Mouse (Mus musculus): ENCODE data around the gene Gm11214. TPM values are rescaled to one million over a fixed set of nuclear protein-coding genes. Genes with fewer than 3 reads are reported as not detected.

Gm11214 gene
- polyA plus RNA-seq, 1 experiment from 2014 or later, result not detected

GRCm38 (mm10) chr4:63668255-63668654, 5.1 kb upstream of the Gm11214 start:
- Histone ChIP-seq H3K4me3 (ENCODE audit: low read depth, low read length) (no peak overlapping the region), H3K9ac (ENCODE audit: low read depth, low read length) (no peak overlapping the region), H3K27ac (ENCODE audit: low read depth, low read length) (no peak overlapping the region), H3K27me3 (replicated peaks; ENCODE audit: control insufficient read depth, insufficient read depth, low read length) (no peaks in the 10 kb centered on the region), H3K9me3 (ENCODE audit: control insufficient read depth) (no peaks in the 10 kb centered on the region), H3K4me1 (replicated peaks; ENCODE audit: control insufficient read depth, insufficient read depth, low read length) (no peaks in the 10 kb centered on the region), H3K36me3 (ENCODE audit: control insufficient read depth, insufficient read depth) (no peaks in the 10 kb centered on the region), H3K4me2 (replicated peaks; ENCODE audit: low read depth) (no peak overlapping the region)
- WGBS, result 66% methylated on average over 4 of the region's 4 CpGs
- no peak for ATAC-seq
- no peak for TF ChIP-seq CTCF (IDR thresholded peaks at IDR 0.05; ENCODE audit: low read depth)

GRCm38 (mm10) chr4:63665738-63666137, 2.6 kb upstream of the Gm11214 start:
- Histone ChIP-seq H3K9me3 (ENCODE audit: control insufficient read depth) (no peaks in the 10 kb centered on the region), H3K4me2 (replicated peaks; ENCODE audit: low read depth) (no peak overlapping the region), H3K27me3 (replicated peaks; ENCODE audit: control insufficient read depth, insufficient read depth, low read length) (no peaks in the 10 kb centered on the region), H3K27ac (ENCODE audit: low read depth, low read length) (no peak overlapping the region), H3K4me3 (ENCODE audit: low read depth, low read length) (no peak overlapping the region), H3K9ac (ENCODE audit: low read depth, low read length) (no peak overlapping the region), H3K36me3 (ENCODE audit: control insufficient read depth, insufficient read depth) (no peaks in the 10 kb centered on the region), H3K4me1 (replicated peaks; ENCODE audit: control insufficient read depth, insufficient read depth, low read length) (no peaks in the 10 kb centered on the region)
- WGBS, result 87% methylated on average over 7 of the region's 7 CpGs
- no peak for TF ChIP-seq CTCF (IDR thresholded peaks at IDR 0.05; ENCODE audit: low read depth)
- no peak for ATAC-seq

GRCm38 (mm10) chr4:63661857-63662256, 1.3 kb downstream of the Gm11214 start:
- Histone ChIP-seq H3K4me2 (replicated peaks; ENCODE audit: low read depth) (no peak overlapping the region), H3K4me1 (replicated peaks; ENCODE audit: control insufficient read depth, insufficient read depth, low read length) (no peaks in the 10 kb centered on the region), H3K27ac (ENCODE audit: low read depth, low read length) (no peak overlapping the region), H3K36me3 (ENCODE audit: control insufficient read depth, insufficient read depth) (no peaks in the 10 kb centered on the region), H3K9me3 (ENCODE audit: control insufficient read depth) (no peaks in the 10 kb centered on the region), H3K4me3 (ENCODE audit: low read depth, low read length) (no peak overlapping the region), H3K9ac (ENCODE audit: low read depth, low read length) (no peak overlapping the region), H3K27me3 (replicated peaks; ENCODE audit: control insufficient read depth, insufficient read depth, low read length) (no peaks in the 10 kb centered on the region)
- TF ChIP-seq CTCF (IDR thresholded peaks at IDR 0.05; ENCODE audit: low read depth), result no peak
- 78% methylated on average over 1 of the region's 1 CpGs for WGBS
- no peak for ATAC-seq

- 76% methylated on average over 1 of the region's 1 CpGs for WGBS
Measured at GRCm38 (mm10) chr4:63661426-63661825, 1.8 kb downstream of the Gm11214 start.

GRCm38 (mm10) chr4:63659775-63660174, 3.4 kb downstream of the Gm11214 start:
- WGBS, result 85% methylated on average over 1 of the region's 1 CpGs
- TF ChIP-seq CTCF (IDR thresholded peaks at IDR 0.05; ENCODE audit: low read depth), result no peak
- no peak overlapping the region for H3K9ac ChIP-seq (ENCODE audit: low read depth, low read length)

More at GRCm38 (mm10) chr4:63661426-63661825, 1.8 kb downstream of the Gm11214 start:
- Histone ChIP-seq H3K4me1 (replicated peaks; ENCODE audit: control insufficient read depth, insufficient read depth, low read length) (no peaks in the 10 kb centered on the region), H3K9me3 (ENCODE audit: control insufficient read depth) (no peaks in the 10 kb centered on the region), H3K9ac (ENCODE audit: low read depth, low read length) (no peak overlapping the region), H3K4me3 (ENCODE audit: low read depth, low read length) (no peak overlapping the region), H3K36me3 (ENCODE audit: control insufficient read depth, insufficient read depth) (no peaks in the 10 kb centered on the region), H3K27me3 (replicated peaks; ENCODE audit: control insufficient read depth, insufficient read depth, low read length) (no peaks in the 10 kb centered on the region), H3K4me2 (replicated peaks; ENCODE audit: low read depth) (no peak overlapping the region), H3K27ac (ENCODE audit: low read depth, low read length) (no peak overlapping the region)
- ATAC-seq, result no peak
- TF ChIP-seq CTCF (IDR thresholded peaks at IDR 0.05; ENCODE audit: low read depth), result no peak

GRCm38 (mm10) chr4:63659086-63659485, 4.1 kb downstream of the Gm11214 start:
- H3K9me3 ChIP-seq (ENCODE audit: control insufficient read depth), result no peaks in the 10 kb centered on the region
- H3K4me1 ChIP-seq (replicated peaks; ENCODE audit: control insufficient read depth, insufficient read depth, low read length), result no peaks in the 10 kb centered on the region
- H3K27ac ChIP-seq (ENCODE audit: low read depth, low read length), result no peak overlapping the region
- H3K36me3 ChIP-seq (ENCODE audit: control insufficient read depth, insufficient read depth), result no peaks in the 10 kb centered on the region
- no peak for TF ChIP-seq CTCF (IDR thresholded peaks at IDR 0.05; ENCODE audit: low read depth)
- no peak overlapping the region for H3K9ac ChIP-seq (ENCODE audit: low read depth, low read length)
- no peaks in the 10 kb centered on the region for H3K27me3 ChIP-seq (replicated peaks; ENCODE audit: control insufficient read depth, insufficient read depth, low read length)
- no peak overlapping the region for H3K4me2 ChIP-seq (replicated peaks; ENCODE audit: low read depth)
- H3K4me3 ChIP-seq (ENCODE audit: low read depth, low read length), result no peak overlapping the region
- 29% methylated on average over 4 of the region's 4 CpGs for WGBS
- no peak for ATAC-seq

More at GRCm38 (mm10) chr4:63659775-63660174, 3.4 kb downstream of the Gm11214 start:
- Histone ChIP-seq H3K27me3 (replicated peaks; ENCODE audit: control insufficient read depth, insufficient read depth, low read length) (no peaks in the 10 kb centered on the region), H3K36me3 (ENCODE audit: control insufficient read depth, insufficient read depth) (no peaks in the 10 kb centered on the region), H3K27ac (ENCODE audit: low read depth, low read length) (no peak overlapping the region), H3K4me3 (ENCODE audit: low read depth, low read length) (no peak overlapping the region), H3K9me3 (ENCODE audit: control insufficient read depth) (no peaks in the 10 kb centered on the region), H3K4me2 (replicated peaks; ENCODE audit: low read depth) (no peak overlapping the region), H3K4me1 (replicated peaks; ENCODE audit: control insufficient read depth, insufficient read depth, low read length) (no peaks in the 10 kb centered on the region)
- no peak for ATAC-seq

- no peaks in the 10 kb centered on the region for H3K9me3 ChIP-seq (ENCODE audit: control insufficient read depth)
- H3K27me3 ChIP-seq (replicated peaks; ENCODE audit: control insufficient read depth, insufficient read depth, low read length), result no peaks in the 10 kb centered on the region
- TF ChIP-seq CTCF (IDR thresholded peaks at IDR 0.05; ENCODE audit: low read depth), result peak; percentile 74
- no peak overlapping the region for H3K4me3 ChIP-seq (ENCODE audit: low read depth, low read length)
- no peak overlapping the region for H3K9ac ChIP-seq (ENCODE audit: low read depth, low read length)
- 82% methylated on average over 1 of the region's 1 CpGs for WGBS
- no peak for ATAC-seq
- H3K4me2 ChIP-seq (replicated peaks; ENCODE audit: low read depth), result no peak overlapping the region
- H3K27ac ChIP-seq (ENCODE audit: low read depth, low read length), result no peak overlapping the region
- H3K4me1 ChIP-seq (replicated peaks; ENCODE audit: control insufficient read depth, insufficient read depth, low read length), result no peaks in the 10 kb centered on the region
- H3K36me3 ChIP-seq (ENCODE audit: control insufficient read depth, insufficient read depth), result no peaks in the 10 kb centered on the region
Measured at GRCm38 (mm10) chr4:63654381-63654780, 8.8 kb downstream of the Gm11214 start.
